Mouse (Mus musculus) CD8-positive naive resting alpha-beta T cell, adult 2 months (primary cell): ENCODE measurements around the gene Bcas3.
A peak's percentile ranks its signal among the peaks of the same experiment; 100 is the strongest.

Experiments
- DNase-seq, 2 experiments: peaks; one replicate each; pipeline ENCODE4 v3.0.0; 2022; ENCODE audit warnings: low read depth in 2 of 2, low spot score in 2 of 2

Gene Bcas3

GRCm38 (mm10) chr11:85367823-85368222 is 14.9 kb downstream of the Bcas3 start:
- DNase-seq, result no peak

GRCm38 (mm10) chr11:85379091-85379490 is 26.1 kb downstream of the Bcas3 start:
- DNase-seq, result no peak

- DNase-seq, result no peak
Observed at GRCm38 (mm10) chr11:85380046-85380445, 27.1 kb downstream of the Bcas3 start.

- DNase-seq, result peak; percentile 13 to 58
Observed at GRCm38 (mm10) chr11:85382055-85382454, 29.1 kb downstream of the Bcas3 start.

- no peak for DNase-seq
Observed at GRCm38 (mm10) chr11:85383975-85384821, 31.2 kb downstream of the Bcas3 start.

- DNase-seq, result no peak
Observed at GRCm38 (mm10) chr11:85392179-85392863, 39.4 kb downstream of the Bcas3 start.

- DNase-seq, result no peak
Observed at GRCm38 (mm10) chr11:85392864-85393220, 39.9 kb downstream of the Bcas3 start.

- no peak for DNase-seq
Observed at GRCm38 (mm10) chr11:85393990-85394389, 41.0 kb downstream of the Bcas3 start.

- no peak for DNase-seq
Observed at GRCm38 (mm10) chr11:85395361-85395760, 42.4 kb downstream of the Bcas3 start.

GRCm38 (mm10) chr11:85406531-85406930 is 53.6 kb downstream of the Bcas3 start:
- DNase-seq, result no peak

DNA sequence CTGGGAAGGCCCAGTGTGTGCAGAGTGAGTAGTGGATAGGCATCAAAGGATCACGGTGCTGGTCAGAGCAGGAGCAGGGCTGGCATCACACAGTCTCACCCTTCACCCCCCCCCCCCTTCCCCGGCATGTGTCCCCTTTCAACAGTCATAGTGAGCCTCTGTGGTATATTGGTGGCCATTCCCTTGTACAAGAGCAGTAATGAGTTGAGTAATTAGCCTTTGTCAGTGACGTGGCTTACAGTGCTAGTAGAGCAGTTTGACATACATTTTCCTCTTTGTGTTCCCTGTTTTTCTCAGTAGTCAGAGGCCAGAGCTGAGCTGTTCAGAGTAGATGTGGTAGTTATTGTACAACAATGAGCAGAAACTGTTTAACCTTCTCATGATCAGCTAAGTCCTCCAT is 54.7 kb downstream of the Bcas3 start:
- DNase-seq, result no peak

- no peak for DNase-seq
Observed at GRCm38 (mm10) chr11:85412319-85412718, 59.4 kb downstream of the Bcas3 start.

GRCm38 (mm10) chr11:85414476-85414875 is 61.5 kb downstream of the Bcas3 start:
- no peak for DNase-seq

DNA sequence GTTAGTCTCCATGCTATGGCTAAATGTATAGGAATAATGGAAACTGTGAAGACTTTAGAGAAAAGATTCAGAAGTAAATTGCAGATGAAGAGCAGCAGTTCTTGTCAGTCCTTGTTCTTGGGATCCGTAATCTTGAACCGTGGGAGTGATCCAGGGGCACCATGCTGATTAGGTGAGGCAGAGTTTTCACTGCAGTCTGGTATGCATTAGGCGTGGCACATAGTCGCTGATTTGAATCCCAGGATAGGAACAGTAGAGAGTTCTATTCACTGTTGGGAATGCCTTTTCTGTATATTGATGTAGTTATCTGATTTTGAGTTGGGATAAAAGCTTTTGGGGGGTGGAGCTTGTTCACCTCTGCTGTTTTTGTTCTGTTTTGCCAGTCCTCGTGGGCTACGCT is 74.4 kb downstream of the Bcas3 start:
- no peak for DNase-seq

DNA sequence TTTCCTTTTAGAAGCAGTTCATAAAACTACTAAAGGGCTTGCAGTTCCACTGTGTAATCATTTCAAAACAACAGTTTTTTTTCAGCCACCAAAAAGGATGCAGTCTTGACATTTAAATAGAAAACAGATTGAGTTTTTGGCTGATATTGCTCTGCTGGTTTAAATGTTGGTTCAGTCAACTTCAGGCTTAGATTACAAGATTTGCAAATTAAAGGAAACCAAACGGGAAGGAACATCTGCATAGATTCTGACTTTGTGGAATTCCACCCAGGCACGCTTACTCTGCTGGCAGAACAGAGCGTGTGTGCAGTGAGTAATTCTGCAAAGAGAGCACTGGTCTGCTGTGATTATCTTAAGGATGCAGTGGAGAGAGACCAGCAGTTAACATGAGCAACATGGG is 75.3 kb downstream of the Bcas3 start:
- DNase-seq, result no peak

DNA sequence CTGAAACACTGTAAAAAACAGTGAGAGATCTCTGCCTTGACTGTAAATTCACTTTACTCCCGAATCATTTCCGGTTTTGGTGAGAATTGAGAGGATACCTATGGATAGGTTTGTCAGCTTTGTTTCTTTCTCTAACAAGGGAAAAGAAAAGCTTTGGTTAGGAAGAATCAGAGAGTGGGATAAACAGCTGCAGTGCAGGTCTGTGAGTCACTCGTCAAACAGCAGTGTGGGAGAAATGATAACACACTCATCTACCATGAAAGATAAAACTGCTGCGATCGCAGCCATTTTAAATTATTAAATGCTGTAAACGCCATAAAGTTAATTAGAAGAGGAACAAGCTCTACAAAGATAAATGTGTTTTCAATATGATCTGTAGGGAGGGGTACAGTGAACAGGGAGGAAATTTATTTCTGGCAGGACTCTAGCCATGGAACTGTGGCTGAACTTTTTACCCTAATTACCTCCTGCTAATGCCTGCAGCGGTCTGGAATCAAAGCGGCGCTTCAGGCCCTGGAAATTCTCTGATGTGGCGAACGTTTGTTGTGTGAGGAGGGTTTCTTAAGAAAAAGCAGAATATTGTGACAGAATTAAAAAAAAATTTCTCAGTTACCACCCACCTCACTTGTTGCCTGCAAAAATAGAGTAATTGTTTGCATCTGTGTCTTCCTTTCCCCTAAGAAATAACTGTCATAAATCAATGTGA is 77.9 kb downstream of the Bcas3 start:
- no peak for DNase-seq

DNA sequence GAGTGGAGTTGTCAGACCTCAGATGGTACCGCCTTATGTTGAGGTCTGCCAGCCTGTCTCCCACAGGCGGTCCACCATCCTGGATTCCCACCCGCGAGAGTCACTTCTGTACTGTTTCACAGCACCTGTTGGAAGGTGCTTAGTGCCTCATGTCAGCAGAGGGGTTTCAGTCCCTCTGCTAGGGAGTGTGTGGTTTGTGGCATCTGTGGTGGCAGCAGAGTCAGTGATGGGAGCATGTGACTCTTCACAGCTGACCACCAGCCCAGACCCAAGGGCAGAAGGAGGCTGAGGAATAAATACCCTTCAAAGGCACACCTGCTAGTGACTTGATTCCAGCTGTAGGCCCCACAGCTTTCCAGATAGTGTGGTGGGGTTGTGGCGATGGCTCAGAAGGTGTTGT is 94.4 kb downstream of the Bcas3 start:
- DNase-seq, result no peak

DNA sequence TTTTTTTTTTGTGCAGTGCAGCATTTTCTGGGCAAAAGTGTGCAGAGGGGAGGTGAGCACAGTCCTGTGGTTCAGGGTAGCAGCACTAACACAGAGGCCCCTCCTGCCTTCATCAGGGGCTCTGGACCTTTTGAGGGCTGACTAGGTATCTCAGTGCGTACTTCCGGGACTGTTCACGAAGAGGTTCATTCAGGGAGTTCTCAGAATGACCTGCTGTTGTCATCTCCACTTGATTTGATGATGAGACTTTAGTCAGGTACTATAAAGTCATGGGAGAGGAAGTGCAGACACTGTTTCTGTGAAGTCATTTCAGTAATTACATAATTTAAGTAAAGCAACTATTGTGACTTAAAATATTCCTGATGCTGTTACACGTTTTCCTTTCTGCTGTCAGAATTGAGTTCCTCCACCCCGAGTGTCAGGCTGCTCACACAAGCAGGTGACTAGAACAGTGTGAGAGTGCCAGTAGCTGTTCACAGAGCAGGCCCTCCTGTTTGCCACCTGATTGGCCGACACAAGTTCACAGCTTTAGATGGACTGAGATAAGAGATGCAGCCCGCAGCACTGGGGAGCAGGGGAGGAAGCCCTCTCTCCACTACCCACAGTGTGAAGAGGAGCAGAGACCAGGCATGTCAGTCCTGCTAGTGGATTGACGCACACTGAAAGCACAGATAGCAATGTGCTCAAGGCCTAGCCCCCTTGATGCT is 100.8 kb downstream of the Bcas3 start:
- DNase-seq, result no peak

DNA sequence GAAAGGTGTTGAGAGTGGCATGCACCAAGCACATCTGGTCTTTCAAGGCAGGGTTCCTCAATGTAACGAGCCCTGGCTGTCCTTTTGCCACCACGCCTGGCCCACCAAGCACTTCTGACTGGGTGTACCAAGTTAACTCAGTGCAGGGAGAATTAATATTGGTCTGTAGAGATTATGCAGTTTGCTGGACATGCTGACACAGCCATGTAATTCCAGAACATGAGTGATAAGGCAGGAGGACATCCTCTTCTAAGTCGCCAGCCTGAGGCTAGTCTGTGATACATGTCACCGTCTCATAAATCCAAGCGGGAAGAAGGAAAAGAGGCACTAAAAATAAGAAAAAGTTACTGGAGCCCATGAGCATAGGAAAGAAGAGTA is 101.3 kb downstream of the Bcas3 start:
- no peak for DNase-seq

GRCm38 (mm10) chr11:85461536-85461935 is 108.6 kb downstream of the Bcas3 start:
- DNase-seq, result no peak

DNA sequence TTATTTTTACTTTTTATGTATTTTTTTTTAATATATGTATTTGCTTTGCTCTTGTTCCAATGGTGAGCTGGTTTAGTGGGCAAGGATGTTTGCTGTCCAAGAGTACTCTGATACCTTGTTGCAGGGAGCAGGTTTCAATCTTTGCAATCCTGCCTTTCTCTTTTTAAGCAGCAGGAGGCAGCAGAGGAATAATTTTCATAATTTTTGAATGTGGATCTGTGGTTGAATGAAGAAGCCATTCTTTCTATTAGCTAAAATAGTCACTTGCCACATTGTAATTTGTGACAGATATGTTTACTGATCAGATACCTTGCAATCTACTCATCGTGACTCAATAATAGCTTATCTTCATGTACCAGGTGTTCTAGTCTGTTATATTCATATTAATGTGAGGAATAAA is 116.6 kb downstream of the Bcas3 start:
- no peak for DNase-seq
